Mouse (Mus musculus) lung, postnatal 14 days (tissue): ENCODE data around the gene Erh.

Source experiments
- DNase-seq: peaks from one replicate; pipeline ENCODE4 v3.0.0; 2021

Gene Erh

GRCm38 (mm10) chr12:80615371-80616257, 28.5 kb downstream of the Erh start:
- DNase-seq: no peak

- DNase-seq: no peak
Observed at GRCm38 (mm10) chr12:80612113-80612791, 31.9 kb downstream of the Erh start.

GRCm38 (mm10) chr12:80609928-80610327, 34.2 kb downstream of the Erh start:
- DNase-seq: no peak

- DNase-seq: no peak
Observed at GRCm38 (mm10) chr12:80608576-80608975, 35.6 kb downstream of the Erh start.

- DNase-seq: no peak
Observed at GRCm38 (mm10) chr12:80604218-80604617, 39.9 kb downstream of the Erh start.

- peak; percentile 83 for DNase-seq
Observed at GRCm38 (mm10) chr12:80603566-80603965, 40.6 kb downstream of the Erh start.

- DNase-seq: no peak
Observed at GRCm38 (mm10) chr12:80602432-80602831, 41.7 kb downstream of the Erh start.

- no peak for DNase-seq
Observed at GRCm38 (mm10) chr12:80601597-80602269, 42.4 kb downstream of the Erh start.

GRCm38 (mm10) chr12:80598756-80599155, 45.4 kb downstream of the Erh start:
- DNase-seq: peak; percentile 56

- DNase-seq: no peak
Observed at GRCm38 (mm10) chr12:80598236-80598635, 45.9 kb downstream of the Erh start.

GRCm38 (mm10) chr12:80595968-80596367, 48.2 kb downstream of the Erh start:
- DNase-seq: no peak

GRCm38 (mm10) chr12:80595566-80595965, 48.6 kb downstream of the Erh start:
- DNase-seq: no peak

GRCm38 (mm10) chr12:80594781-80595180, 49.4 kb downstream of the Erh start:
- no peak for DNase-seq

GRCm38 (mm10) chr12:80594141-80594540, 50.0 kb downstream of the Erh start:
- peak; percentile 10 for DNase-seq

- peak; percentile 61 for DNase-seq
Observed at GRCm38 (mm10) chr12:80584973-80585372, 59.2 kb downstream of the Erh start.
